Mouse (Mus musculus) right cerebral cortex, adult 2 months (tissue): ENCODE results near the gene Abhd14b.

Experiments used
- DNase-seq, 2 experiments: peaks; one replicate each; pipeline ENCODE4 v3.0.0; 2021 to 2022; ENCODE audit warnings: low spot score in 2 of 2

Gene Abhd14b

GRCm38 (mm10) chr9:106447348-106447747, at the start of gene Abhd14b, which contains the start of gene Abhd14a:
Gene Abhd14b (plus strand): TSS chr9:106447459.
Gene Abhd14a (minus strand): TSS chr9:106447678.
- DNase-seq, result peak; percentile 94 to 95

- DNase-seq, result no peak
These were observed 49.5 kb upstream of the Abhd14b start for GRCm38 (mm10) chr9:106397733-106398132.

- DNase-seq, result no peak
These were observed 48.5 kb upstream of the Abhd14b start for GRCm38 (mm10) chr9:106398667-106399311.

- no peak for DNase-seq
These were observed 47.5 kb upstream of the Abhd14b start for GRCm38 (mm10) chr9:106399808-106400207.

GRCm38 (mm10) chr9:106402149-106402548, 45.1 kb upstream of the Abhd14b start:
- DNase-seq, result no peak

GRCm38 (mm10) chr9:106402607-106403375, 44.5 kb upstream of the Abhd14b start:
- DNase-seq, result peak; percentile 69 to 70

GRCm38 (mm10) chr9:106405275-106405674, 42.0 kb upstream of the Abhd14b start:
- no peak for DNase-seq

- DNase-seq, result peak in 1 of 2 experiments; percentile 53
These were observed 40.7 kb upstream of the Abhd14b start for GRCm38 (mm10) chr9:106406443-106407078.

- no peak for DNase-seq
These were observed 38.2 kb upstream of the Abhd14b start for GRCm38 (mm10) chr9:106409096-106409495.

GRCm38 (mm10) chr9:106410086-106410650, 37.1 kb upstream of the Abhd14b start:
- DNase-seq, result no peak

- peak; percentile 67 to 72 for DNase-seq
These were observed 36.1 kb upstream of the Abhd14b start for GRCm38 (mm10) chr9:106411091-106411594.

GRCm38 (mm10) chr9:106411729-106412128, 35.5 kb upstream of the Abhd14b start:
- DNase-seq, result no peak

GRCm38 (mm10) chr9:106412210-106412609, 35.0 kb upstream of the Abhd14b start:
- no peak for DNase-seq

GRCm38 (mm10) chr9:106413606-106414005, 33.7 kb upstream of the Abhd14b start:
- DNase-seq, result no peak

GRCm38 (mm10) chr9:106416826-106417225, 30.4 kb upstream of the Abhd14b start:
- DNase-seq, result no peak

GRCm38 (mm10) chr9:106417841-106418625, 29.2 kb upstream of the Abhd14b start:
- peak; percentile 96 to 98 for DNase-seq

GRCm38 (mm10) chr9:106420608-106421007, 26.7 kb upstream of the Abhd14b start:
- DNase-seq, result no peak

- no peak for DNase-seq
These were observed 26.0 kb upstream of the Abhd14b start for GRCm38 (mm10) chr9:106421033-106421864.

- DNase-seq, result peak; percentile 89 to 94
These were observed 25.4 kb upstream of the Abhd14b start for GRCm38 (mm10) chr9:106421865-106422160.

GRCm38 (mm10) chr9:106428719-106429220, 18.5 kb upstream of the Abhd14b start:
- DNase-seq, result no peak
